Mouse (Mus musculus) stomach, postnatal 0 days (tissue): ENCODE measurements around the gene Pias3. TPM values are rescaled to one million over a fixed set of nuclear protein-coding genes. Genes with fewer than 3 reads are reported as not detected.
"Not testable (repeated sequence)": the region's sequence is repeated elsewhere in the genome, so short reads cannot be mapped to it uniquely, and the experiment has no call there.

Experiments used
- ATAC-seq: fragments of 200-750 bp; cut with Nextera tagmentation; 2 replicates; pipeline ENCODE4 v1.8.0; 2017; ENCODE audit not compliant: low FRiP score, low TSS enrichment
- DNase-seq: peaks from one replicate; pipeline ENCODE4 v3.0.0-alpha.2; 2016; ENCODE audit warnings: low spot score
- H3K27ac ChIP-seq: fragments of 300-500 bp; sonication (generic); replicated peaks from 2 replicates; pipeline ENCODE4 v1.5.1; 2014; ENCODE audit warnings: mild to moderate bottlenecking, control low read depth
- H3K27me3 ChIP-seq: fragments of 300-500 bp; sonication (generic); 2 replicates; pipeline ENCODE4 v1.6.1; 2014; ENCODE audit warnings: low read length; ENCODE audit not compliant: control insufficient read depth, insufficient read depth
- H3K36me3 ChIP-seq: fragments of 300-500 bp; sonication (generic); 2 replicates; pipeline ENCODE4 v1.6.1; 2014; ENCODE audit warnings: low read length, mixed read lengths; ENCODE audit not compliant: control insufficient read depth, insufficient read depth
- H3K4me1 ChIP-seq: fragments of 300-500 bp; sonication (generic); replicated peaks from 2 replicates; pipeline ENCODE4 v1.6.1; 2014; ENCODE audit warnings: antibody characterized with exemption; ENCODE audit not compliant: control insufficient read depth, insufficient read depth
- H3K4me2 ChIP-seq: fragments of 300-500 bp; sonication (generic); replicated peaks from 2 replicates; pipeline ENCODE4 v1.6.1; 2014; ENCODE audit warnings: low read depth, mild to moderate bottlenecking, control low read depth, moderate library complexity
- H3K4me3 ChIP-seq: fragments of 300-500 bp; sonication (generic); 2 replicates; pipeline ENCODE4 v1.5.1; 2014; ENCODE audit warnings: low read depth, low read length, control low read depth
- H3K9ac ChIP-seq: fragments of 300-500 bp; sonication (generic); 2 replicates; pipeline ENCODE4 v1.6.1; 2014; ENCODE audit warnings: mild to moderate bottlenecking, low read length, control low read depth, mixed read lengths
- H3K9me3 ChIP-seq: fragments of 300-500 bp; sonication (generic); 2 replicates; pipeline ENCODE4 v1.6.1; 2016; ENCODE audit warnings: low read length; ENCODE audit not compliant: control insufficient read depth
- CTCF ChIP-seq: IDR thresholded peaks from 2 replicates; pipeline ENCODE4 v1.5.1; 2016; ENCODE audit warnings: antibody characterized with exemption, low read depth, mild to moderate bottlenecking, moderate library complexity
- EP300 ChIP-seq: optimal IDR thresholded peaks from 2 replicates; pipeline ENCODE3; 2016; ENCODE audit warnings: antibody characterized with exemption
- WGBS: fragments of 180-500 bp; shearing (Covaris S2); extraction: QIAGEN DNeasy Blood & Tissue Kit; methylation state at CpG from one replicate; pipeline ENCODE4 v1.1.7; 2014; 5-methylcytosine and 5-hydroxymethylcytosine counted together
- polyA plus RNA-seq: library from polyadenylated mRNA; unstranded; fragments of >200 nt; fragmentation: Nextera tagmentation; extraction: Ambion mirVana; gene quantifications from 2 replicates; pipeline ENCODE4 v1.2.1, GENCODE M21; 2015

Gene Pias3
- polyA plus RNA-seq, result 23.4 and 27.1 TPM in 2 replicates

DNA sequence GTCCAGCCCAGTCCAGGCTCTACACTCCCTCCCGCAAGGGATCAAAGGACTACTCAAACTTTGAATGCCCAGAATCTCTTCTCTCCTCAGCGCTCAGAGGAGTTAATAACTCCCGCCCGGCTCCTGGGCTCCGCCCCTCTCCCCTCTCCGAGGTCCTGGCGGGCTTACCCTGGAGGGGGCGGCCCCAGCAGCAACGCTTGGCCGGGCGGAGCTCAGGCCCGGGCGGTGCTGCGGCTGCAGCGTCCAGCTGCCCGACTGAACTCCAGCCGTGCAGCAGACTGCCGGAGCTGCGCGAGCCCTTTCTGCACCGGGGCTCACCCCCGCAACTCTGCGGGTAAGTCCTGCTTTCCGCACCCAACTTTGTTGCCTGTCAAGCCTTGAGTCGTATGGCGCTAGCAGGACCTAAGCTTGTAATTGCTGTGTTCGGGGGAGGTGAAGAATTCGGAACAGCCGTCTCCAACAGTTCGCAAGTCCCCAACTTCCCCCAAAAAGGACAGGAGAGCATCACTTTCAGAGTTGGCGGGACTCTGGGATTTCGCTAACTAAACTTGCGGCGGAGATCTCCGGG is at the start of gene Pias3:
Gene Pias3 (plus strand): TSS at position 187 of the 568 bp plus-strand sequence.
- ATAC-seq (peak; percentile 90), DNase-seq (peak; percentile 91)
- Histone ChIP-seq H3K27ac (peak within 1 kb of the TSS; percentile 83), H3K27me3 (no peaks in the 10 kb centered on the region), H3K9ac (peak within 1 kb of the TSS; percentile 83), H3K4me1 (no peaks in the 10 kb centered on the region; the same call in 1 of the 2 replicates), H3K9me3 (no peaks in the 10 kb centered on the region), H3K36me3 (peaks cover 4% of the 10 kb centered on the region; the same call in 1 of the 2 replicates), H3K4me3 (peak within 1 kb of the TSS; percentile 78), H3K4me2 (peak within 1 kb of the TSS; percentile 78)
- TF ChIP-seq CTCF (0 out of 2 replicates have a peak, but pooled peaks have one; percentile 6), EP300 (no peak)
- under 1% methylated on average over 35 of the region's 35 CpGs for WGBS

DNA sequence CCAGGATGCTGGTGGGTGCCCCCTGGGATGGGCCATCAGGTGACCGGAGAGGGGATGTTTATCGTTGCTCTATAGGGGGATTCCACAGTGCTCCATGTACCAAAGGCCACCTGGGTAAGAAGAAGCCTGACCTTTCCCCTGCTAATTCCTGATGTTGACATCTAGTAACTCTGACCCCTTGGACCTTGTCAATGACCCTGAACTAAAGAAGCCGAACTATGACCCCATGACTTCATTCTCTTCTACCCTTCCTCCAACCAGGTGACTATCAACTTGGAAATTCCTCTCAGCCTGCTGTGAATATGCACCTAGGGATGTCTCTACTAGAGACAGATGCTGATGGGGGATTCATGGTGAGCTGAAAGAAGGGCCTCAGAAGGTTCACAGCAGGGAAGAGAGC is 48.8 kb upstream of the Pias3 start:
- DNase-seq (no peak), ATAC-seq (no peak)
- H3K9me3 ChIP-seq, result no peaks in the 10 kb centered on the region
- no peaks in the 10 kb centered on the region for H3K4me1 ChIP-seq
- 77% methylated on average over 3 of the region's 3 CpGs for WGBS
- no peak overlapping the region for H3K4me3 ChIP-seq
- H3K9ac ChIP-seq, result no peak overlapping the region
- no peak overlapping the region for H3K4me2 ChIP-seq
- peaks cover 8% of the 10 kb centered on the region; the same call in 1 of the 2 replicates for H3K36me3 ChIP-seq
- no peaks in the 10 kb centered on the region for H3K27me3 ChIP-seq
- TF ChIP-seq CTCF (no peak), EP300 (no peak)
- H3K27ac ChIP-seq, result no peak overlapping the region

DNA sequence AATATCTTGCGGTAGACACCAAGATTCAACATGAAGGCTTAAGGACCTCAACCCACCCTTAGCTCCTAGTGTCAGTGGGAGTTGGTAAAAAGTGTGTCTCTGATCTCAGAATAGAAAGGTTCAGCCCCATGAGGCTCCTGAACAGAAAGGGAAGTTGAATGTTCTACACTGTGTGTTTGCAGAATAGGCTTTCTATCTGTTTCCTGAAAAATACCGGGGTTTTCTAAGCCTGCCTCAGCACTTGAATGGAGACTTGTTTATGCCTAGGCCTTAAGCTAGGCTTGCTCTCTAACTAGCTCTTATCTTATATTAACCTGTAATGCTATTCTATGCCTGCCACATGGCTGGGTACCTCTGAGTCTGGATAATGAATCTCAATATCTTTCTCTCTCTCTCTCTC is 35.3 kb upstream of the Pias3 start:
- Histone ChIP-seq H3K27me3 (no peaks in the 10 kb centered on the region), H3K4me2 (no peak overlapping the region), H3K9ac (no peak overlapping the region), H3K4me1 (no peaks in the 10 kb centered on the region), H3K36me3 (no peaks in the 10 kb centered on the region), H3K9me3 (no peaks in the 10 kb centered on the region), H3K27ac (no peak overlapping the region), H3K4me3 (no peak overlapping the region)
- 74% methylated on average over 2 of the region's 2 CpGs for WGBS
- no peak for DNase-seq
- no peak for TF ChIP-seq CTCF
- TF ChIP-seq EP300, result no peak
- no peak for ATAC-seq

DNA sequence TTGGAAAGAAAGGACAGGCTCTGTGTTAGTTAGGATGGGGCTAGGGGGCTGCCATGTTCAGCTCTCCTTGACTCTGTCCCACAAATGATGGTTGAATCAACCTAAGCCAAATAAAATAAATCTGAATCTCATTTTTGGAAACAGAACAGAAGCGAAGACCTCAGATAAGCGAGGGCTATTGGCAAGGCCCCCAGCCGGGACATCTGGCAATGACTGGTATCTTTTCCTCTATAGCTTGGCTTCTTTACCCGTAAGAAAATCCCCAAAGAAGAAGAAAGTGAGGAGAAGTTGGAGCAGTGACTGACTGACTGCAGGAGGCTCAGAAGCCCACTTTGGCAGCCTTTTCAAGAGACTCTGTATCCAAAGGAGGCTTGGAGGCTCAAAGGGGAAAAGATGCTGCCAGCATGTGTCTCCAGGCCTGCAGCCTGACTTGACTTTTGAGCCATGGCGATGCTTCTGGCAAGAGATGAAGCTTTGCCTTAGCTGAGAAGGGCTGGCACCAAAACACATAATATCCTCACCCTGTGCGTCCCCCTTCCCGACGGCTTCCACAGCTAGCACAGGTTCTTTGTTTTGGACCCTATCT is 33.4 kb upstream of the Pias3 start:
- no peaks in the 10 kb centered on the region for H3K27me3 ChIP-seq
- no peak for DNase-seq
- no peaks in the 10 kb centered on the region for H3K9me3 ChIP-seq
- no peak overlapping the region; the same call in 1 of the 2 replicates for H3K9ac ChIP-seq
- no peak overlapping the region; the same call in 1 of the 2 replicates for H3K4me3 ChIP-seq
- peak overlapping the region; percentile 59 for H3K4me2 ChIP-seq
- 38% methylated on average over 8 of the region's 8 CpGs for WGBS
- no peak for TF ChIP-seq CTCF
- ATAC-seq, result no peak
- H3K27ac ChIP-seq, result peak overlapping the region; percentile 63; the same call in 1 of the 2 replicates
- no peaks in the 10 kb centered on the region for H3K4me1 ChIP-seq
- no peaks in the 10 kb centered on the region for H3K36me3 ChIP-seq

DNA sequence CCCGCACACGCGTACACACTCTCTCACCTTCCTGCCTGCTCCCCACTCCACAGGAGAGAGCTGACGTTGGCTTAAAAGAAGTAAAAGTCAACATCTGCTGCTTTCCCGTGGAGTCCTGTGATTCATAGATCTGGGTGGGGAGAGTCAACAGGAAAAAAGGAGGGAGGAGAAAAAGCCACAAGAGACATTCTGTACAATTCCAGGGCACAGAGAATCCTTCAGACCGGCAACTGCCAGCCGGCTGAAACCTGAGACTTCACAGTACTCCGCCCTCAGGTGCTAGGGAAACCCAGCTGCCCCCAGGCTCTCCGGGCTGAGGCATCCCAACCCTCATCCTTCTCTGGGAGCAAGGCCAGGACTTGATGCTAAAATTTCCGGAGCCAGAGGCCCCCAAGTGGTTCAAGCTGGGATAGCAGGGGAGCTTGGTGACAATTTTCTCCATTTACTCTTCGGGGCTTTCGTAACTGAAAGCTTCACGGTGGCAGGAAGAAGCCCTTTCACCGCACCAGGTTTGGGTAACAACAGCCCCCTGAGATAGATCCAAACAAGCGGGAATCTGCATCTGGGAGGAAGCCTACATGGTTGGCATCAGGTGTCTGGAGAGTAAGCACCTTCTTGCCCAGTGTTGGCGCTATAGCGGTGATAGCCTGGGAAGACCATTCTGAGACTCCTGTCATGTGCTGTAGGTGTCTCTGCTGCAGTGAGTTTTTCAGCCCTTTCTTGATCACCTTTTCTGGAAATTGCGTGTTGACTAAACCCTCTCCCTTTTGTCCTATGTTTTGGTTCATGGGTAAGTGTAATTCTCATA is 32.5 kb upstream of the Pias3 start:
- 6% methylated on average over 16 of the region's 18 CpGs for whole genome bisulfite sequencing

DNA sequence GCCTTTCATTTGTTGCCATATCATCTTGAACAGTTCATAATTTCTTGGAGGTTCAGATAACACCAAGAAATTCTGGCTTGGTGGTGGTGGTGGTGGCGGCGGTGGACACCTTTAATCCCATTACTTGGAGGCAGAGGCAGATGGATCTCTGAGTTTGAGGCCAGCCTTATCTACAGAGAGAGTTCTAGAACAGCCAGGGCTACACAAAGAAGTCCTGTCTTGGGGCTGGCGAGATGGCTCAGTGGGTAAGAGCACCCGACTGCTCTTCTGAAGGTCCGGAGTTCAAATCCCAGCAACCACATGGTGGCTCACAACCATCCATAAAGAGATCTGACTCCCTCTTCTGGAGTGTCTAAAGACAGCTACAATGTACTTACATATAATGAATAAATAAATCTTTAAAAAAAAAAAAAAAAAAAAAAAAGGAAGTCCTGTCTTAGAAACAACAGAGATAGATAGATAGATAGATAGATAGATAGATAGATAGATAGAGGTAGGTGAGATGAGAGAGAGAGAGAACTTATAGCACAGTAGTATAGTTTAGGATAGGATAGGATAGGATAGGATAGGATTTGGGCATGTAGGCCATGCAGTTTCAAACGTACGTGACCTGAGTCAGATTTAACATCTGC is 30.3 kb upstream of the Pias3 start:
- H3K27ac ChIP-seq, H3K36me3 ChIP-seq, H3K9ac ChIP-seq, H3K4me2 ChIP-seq, DNase-seq, H3K27me3 ChIP-seq, H3K9me3 ChIP-seq, H3K4me1 ChIP-seq, H3K4me3 ChIP-seq, ATAC-seq: not testable (repeated sequence)
- 87% methylated on average over 7 of the region's 7 CpGs for WGBS

More for the DNA sequence above, 32.5 kb upstream of the Pias3 start:
- Histone ChIP-seq H3K36me3 (no peaks in the 10 kb centered on the region), H3K9me3 (no peaks in the 10 kb centered on the region), H3K4me3 (peak overlapping the region; percentile 29), H3K4me2 (peak overlapping the region; percentile 59), H3K4me1 (no peaks in the 10 kb centered on the region), H3K27ac (peak overlapping the region; percentile 63), H3K27me3 (no peaks in the 10 kb centered on the region), H3K9ac (peak overlapping the region; percentile 59)
- ATAC-seq, result peak; percentile 96
- TF ChIP-seq EP300, result no peak
- TF ChIP-seq CTCF, result peak; percentile 86
- DNase-seq, result peak; percentile 88
